Mouse (Mus musculus): ENCODE measurements at regions not wholly inside any gene's neighbourhood (a gene's known extent, or its start where the extent isn't known, plus 50 kb on each side); places are given as distances from the start of the nearest gene placed in this dataset.

DNA sequence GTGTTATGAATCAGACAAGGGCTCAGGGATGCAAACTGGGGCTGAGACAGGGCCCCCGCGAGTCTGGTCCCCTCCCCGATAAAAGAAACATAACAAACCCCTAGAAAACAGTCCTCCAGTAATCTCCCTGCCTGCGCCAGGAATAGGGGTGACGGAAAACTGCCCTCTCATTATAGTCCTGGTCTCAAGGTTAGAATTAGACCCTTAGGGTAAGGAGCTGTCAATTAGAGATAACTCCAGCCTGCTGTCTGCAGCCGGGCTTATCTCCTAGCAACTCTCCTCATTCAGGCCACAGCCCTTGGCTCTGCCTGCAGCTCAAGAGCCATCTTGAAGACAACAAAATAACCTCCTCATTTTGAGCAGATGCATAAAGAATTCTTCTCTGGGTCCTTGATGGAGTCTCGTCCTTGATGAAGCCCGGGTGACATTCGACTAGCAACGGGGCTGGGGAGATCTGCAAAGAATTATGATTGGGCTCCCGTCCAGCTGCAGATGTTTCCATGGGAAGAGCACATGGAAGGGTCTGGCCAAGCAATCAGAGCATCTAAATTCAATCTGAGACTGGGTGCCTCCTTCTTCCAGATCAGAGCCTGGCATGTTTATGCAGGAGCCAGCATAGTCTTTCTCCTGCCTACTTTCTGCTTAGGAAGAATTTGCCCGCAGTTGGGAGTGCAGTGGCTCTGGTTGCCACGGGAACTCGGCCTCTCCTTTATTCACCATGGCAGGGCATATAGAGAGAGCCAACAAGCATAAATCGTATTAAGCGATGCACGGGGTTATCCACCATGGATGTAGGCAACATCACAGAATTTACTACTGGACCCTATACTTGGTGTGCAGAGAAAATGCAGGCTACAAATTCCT, 281.2 kb downstream of the Sox11 start:
- no peak for DNase-seq (ENCODE audit: low read depth)

DNA sequence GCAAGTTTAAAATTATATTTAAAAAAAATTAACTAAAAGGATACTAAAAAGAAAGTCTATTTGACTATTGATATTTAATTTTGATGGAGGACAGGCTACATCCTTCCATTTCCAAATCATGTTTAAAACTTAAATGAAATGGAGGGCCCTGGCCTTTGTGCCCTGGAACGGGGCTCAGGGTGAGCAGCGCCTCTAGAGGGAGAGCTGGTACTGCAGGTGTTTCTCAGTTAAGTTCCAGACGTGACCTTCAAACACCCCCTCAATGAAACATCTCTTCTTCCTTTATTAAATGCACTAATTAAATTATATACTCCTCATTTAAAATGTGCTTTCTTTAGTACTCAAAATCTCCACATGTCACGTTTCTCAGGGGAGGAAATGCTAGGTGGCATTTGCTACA, 282.5 kb downstream of the Sox11 start:
- DNase-seq (ENCODE audit: low read depth), result no peak

DNA sequence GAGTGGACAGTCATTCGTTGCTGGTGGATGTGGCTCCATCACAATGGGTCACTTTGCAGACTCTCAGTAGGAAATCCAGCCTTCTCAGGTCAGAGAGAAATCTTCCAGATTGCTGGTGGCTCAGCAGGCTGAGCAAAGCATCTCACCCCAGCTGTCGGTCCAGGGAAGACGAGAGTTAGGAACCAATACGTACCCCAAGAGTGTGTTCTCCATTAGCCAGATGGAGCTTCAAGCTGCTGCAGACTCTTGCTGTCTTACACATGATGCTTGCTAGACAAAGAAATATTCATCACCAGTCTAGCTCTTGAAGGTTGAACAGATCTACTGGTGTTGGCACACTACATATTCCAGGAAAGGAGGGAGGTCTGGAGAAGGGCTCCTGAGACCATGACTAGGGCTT, 288.0 kb downstream of the Sox11 start:
- DNase-seq (ENCODE audit: low read depth), result no peak

DNA sequence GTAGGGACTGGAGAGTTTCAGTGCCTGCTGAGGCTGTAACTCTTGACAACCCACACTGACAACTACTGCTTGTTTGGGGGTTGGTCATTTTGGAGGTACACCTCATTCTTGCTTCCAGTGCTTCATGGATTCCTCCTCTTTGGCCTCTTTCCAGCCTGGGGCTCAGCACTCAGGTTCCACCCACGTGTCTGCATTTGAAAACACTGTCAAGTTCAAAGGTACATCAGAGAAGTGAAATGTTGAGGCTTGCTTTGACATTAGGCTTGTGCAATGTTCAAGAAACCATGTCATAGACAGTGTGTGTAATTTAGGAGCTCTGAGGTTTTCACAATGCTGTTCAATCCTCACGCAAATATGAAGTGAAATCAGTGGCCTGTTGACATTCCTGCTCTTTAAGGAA, 304.5 kb downstream of the Sox11 start:
- no peak for DNase-seq (ENCODE audit: low read depth)

DNA sequence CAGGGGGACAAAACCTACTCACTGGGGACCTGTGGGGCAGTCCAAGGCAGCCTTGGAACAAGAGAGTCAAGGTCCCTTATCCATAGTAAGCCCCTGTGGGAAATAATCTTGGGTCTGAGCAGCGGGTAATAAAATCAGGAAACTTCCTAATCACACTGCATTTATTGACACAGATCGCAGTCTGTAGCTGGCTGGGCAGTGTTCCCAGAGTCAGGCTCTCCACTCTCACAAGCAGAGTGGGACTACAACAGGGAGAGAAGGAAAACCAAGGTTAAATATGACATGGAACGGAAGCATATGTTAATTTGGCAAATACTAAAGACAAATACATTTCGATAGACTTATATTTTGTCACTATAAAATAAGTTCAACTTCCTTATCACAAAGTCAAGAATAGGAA, 322.6 kb downstream of the Sox11 start:
- no peak for DNase-seq (ENCODE audit: low read depth)

DNA sequence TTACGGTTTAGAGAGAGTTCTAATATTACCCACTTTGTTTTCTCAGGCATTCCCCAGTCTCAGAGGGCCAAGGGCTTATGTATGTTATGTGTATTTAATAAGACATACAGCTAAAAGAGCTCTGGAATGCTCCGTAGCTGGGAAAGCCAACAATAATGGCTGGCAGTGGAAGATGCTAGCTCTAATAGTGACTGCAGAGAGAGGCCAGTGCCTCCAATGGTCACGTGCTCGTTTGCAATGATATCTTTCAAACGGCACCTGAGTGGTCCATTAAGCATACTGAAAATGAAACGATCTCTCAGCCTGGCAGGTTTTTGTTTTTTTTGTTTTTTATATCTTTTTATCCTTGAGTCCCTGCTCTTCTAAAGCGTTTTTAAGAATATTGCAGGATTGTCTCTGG, 324.0 kb downstream of the Sox11 start:
- no peak for DNase-seq (ENCODE audit: low read depth)

DNA sequence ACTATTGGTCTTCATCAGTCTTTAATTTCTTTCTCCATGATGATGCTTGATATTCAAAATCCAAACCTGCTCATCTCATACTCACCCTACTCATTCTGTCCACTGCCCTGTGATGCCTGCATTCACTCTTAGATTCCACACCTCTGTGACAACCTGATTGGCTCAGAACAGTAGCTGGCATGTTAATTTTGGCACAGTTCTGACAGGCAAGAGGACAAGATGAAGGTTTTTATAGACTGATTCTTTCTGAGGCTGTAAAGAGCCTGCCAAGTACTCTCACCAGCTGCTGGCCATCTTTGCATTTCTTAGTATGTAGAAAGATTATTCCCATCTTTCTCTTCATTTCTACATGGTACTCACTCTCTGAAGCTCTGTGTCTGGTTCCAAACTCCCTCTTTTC, 343.1 kb downstream of the Sox11 start:
- no peak for DNase-seq (ENCODE audit: low read depth)

DNA sequence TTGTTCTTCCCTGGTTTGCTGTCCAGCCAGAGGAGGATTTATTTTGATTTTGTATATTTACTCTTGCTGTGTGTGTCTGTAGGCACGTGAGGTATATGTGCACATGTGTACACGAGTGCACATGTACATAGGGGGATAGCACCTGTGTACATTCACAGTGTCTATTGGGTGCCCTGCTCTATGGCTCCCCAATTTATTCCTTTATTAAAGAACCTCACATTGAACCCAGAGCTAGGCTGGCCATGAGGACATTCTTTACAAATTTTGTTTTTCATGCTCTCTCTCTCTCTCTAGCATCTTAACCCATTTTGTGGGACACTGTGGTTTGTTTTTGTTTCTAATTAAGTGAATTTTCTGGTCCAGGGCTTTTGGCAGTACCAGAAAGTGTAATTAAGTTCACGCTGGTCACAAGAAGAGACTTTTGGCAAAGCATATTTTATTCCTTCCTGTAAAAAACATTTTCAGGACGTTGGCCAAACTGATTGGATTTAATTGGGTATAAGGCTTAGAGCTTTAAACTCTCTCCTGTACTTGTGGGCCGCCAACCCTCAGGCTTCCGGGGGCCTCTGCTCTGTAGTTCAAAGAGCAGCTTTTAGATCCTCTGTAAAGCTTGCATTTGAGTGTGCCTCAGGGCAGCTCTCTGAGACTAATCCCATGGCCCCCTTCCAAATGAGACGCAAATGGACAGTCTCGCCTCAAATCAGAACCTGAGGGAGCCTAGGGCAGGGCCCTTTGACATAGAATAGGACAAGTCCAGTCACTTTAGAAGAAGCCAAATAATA, 365.9 kb downstream of the Sox11 start:
- DNase-seq (ENCODE audit: low read depth), result no peak

DNA sequence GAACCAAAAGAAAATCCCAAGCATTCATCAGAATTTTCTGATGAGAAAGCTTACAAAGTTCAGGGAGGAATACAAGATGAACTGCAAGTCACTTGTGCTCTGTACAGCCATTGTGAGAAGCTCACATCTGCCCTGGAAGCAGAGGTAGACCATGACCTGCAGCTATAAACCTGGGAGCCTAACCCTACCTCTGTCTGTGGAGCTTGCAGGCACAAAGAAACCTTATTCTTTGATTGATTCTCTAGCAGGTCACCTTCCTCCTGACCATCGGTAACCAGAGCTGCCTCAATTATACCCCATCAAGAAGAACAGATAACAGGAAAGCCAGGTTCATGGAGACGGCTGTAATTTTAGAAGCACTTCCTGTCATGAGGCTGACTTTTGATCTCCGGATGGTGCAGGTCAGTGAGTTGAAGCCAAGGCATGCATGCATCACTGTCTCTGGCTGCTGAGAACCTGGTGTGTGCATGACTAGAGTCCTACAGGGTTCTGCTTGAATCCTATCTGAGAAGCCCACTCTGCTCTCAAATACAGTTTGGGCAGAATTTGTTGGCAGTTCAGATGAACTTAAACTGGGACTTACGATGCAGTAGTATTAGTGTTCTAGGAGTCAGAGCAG, 369.8 kb downstream of the Sox11 start:
- DNase-seq (ENCODE audit: low read depth), result no peak

DNA sequence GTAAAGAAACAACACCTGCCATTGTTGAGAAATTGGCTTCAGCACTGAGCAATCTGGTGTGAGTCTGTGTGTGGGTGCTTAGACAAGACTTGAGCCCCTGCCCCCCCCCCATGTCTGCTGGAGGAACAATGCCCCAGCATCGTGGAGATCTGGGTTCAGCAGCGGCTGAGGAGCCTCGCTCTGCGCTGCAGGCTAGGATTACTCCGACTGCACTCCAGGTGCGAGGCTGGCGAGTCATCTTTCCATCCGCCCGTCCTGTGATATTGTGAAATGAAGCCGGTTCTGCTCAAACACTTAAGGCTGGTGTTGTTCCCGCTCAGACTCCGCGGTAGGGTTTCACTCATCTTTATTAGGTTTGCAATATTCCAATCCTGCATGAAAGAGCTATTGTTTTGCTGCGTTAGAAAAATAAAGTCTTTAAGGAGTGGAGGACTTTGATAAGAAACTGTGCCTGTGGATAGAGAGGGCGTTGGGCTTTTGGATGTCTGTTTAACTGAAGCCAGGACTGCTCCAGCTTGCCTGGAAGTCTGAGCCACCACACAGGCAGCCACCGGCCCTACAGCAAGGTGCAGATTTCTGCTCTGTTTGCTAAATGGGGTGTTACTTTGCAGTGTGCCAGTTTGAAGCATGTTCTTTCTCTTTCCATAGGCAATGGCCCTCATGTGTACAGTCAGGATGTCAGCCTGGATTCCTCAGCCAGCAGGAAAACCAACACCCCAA, 375.2 kb downstream of the Sox11 start:
- DNase-seq (ENCODE audit: low read depth), result no peak

DNA sequence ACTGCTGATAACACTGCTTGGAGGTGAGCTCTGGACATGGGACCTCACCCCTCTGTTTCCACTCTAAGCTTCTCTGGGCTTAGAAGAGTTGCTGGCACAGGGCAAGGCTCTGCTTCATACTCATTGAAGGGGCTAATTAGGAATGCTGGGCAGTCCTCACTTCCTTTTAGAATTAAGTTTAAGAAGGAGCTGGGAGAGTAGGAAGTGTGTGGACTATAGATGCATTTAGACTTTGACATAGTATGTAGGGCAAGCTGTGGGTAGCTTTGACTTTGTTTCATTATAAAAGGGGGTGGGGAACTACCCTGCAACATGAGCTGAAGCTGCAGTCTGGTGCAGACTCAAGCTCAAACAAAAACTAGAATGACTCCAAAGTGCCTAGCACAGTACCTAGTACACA, 378.5 kb downstream of the Sox11 start:
- DNase-seq (ENCODE audit: low read depth), result no peak

DNA sequence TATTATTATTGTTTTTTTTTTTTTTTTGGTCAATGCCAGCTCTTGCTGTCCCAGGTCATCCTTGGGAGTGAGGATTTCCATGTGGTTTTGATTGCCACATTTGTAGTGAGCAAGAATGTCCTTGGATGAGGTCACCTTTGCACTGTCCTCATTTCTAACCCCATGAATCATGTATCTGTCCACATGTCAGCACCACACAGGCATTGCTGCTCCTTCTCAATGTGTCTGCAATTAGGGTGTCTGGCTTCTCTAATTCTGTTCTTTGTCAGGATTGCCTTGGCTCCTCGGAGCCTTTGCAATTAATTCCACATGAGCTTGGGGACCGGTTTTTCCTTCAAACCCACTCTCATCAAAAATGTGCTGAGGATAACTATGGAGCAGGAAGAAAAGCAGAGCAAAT, 402.5 kb downstream of the Sox11 start:
- DNase-seq (ENCODE audit: low read depth), result no peak

DNA sequence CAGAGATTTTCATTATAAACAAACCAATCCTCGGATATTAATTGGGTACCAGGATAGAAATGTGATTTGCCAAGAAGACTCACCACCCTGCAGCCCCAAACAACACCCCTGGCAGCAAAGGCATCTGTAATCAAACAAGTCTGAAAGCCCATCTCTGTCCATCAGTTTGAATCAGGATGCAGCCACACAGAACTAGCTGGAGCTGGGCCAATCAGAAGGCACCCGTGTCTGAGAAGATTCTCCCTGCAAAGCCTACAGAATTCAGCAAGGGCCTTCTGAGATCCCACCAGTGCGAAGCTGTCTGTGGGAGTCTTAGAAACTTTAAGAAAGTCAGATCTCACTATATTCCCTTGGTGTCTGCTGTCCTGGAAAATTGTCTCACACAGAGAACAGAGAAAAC, 404.5 kb downstream of the Sox11 start:
- no peak for DNase-seq (ENCODE audit: low read depth)

DNA sequence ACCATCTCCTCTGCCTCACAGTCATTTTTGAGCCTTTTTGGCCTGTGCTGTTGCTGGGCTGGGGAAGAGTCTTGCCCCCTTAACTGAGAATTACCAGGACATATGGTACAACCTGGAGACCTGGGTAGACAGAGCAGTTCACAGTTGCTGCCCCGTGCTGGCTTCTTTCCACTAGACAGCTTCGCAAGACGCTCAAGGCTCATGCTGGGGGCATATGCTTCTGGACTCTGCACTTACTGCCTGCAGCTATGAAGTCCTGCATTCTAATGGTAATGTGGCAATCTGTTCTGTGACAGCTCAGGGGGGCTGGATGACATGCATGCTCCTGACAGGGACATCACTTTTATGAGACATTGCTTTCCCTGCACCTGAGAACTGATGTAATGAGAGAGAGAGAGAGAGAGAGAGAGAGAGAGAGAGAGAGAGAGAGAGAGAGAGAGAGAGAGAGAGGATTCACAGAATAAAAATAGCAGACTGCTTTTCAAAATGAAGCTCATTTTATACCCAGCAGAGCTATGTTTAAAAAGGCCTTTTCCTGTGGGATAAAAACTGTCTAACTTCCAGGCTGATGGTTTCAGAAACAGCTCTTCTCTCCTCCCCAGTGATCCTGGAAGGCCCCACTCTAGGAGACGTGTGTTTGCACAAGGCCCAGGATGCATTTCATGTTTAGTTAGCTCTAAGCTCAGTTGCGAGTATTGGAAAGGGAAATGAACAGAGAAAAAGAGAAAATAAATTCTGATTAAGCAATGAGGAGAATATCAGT, 405.5 kb downstream of the Sox11 start:
- DNase-seq (ENCODE audit: low read depth), result no peak

DNA sequence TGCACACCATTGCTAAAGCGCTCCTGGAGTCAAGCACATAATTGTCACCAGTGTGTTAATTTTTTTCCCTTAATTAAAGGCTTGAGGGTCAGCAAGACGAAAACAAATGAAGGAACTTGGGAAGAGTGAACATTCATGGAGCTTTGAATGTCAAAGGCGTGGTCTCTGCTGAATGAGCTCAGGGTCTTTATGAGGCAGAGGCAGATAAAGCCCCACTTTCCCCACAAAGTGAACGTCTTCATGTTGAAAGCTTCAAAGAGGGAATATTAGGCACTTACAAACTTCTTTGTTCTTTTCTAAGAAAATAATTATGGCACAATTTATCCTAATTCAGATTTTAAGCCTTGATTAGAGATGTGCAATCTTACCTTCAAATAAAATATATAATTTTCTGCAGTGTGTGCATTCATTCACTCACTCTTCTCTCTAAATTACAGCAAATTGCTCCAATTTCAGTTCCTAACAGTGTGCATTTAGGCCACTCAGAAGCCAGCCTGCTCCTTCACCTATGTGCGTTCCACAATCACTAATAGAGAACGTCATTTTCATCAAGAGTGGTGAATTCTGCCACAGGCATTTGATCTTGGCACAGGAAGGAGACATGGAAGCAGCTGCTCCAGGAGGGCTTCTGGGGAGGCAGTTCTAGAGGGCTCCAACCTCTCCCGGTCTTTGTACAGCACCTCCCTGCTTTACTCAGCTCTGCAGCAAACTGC, 412.1 kb downstream of the Sox11 start:
- no peak for DNase-seq (ENCODE audit: low read depth)

DNA sequence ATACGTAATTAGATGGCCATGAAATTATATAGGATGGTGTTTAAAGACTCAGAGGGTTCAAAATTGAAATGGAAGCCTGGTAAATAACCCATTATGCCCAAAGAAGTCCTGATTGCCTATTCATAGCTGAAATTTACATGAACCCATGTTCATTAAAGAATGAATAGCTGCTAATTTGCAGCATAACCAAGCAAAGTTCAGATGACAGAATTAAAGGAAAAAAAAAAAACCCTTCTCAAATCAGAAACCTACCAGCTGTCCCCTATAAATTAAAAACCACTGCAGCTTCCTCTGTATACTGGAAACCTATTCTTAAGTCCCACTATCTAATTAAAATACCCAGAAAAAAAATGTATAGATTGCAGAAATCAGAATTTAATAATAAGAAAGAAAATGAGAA, 436.2 kb downstream of the Sox11 start:
- DNase-seq (ENCODE audit: low read depth), result no peak

DNA sequence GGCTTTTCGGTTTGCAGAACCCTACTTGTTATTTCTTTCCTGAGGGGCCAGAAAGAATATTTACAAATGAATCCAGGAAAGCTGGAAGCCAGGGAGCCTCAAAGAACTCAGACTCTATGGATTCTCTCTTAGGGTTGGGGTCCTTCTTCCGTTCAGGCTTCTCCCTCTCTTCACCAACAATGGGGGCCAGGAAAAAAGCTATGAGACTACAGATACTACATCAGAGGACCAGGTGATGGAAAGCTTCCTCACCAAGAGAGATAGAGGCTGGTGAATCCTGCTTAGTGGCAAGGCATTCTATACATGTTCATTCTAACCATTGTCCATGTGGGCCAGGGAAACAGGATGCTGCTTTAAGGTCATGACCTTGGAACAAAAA, 434.9 kb downstream of the Cmpk2 start:
- DNase-seq (ENCODE audit: low read depth), result no peak

DNA sequence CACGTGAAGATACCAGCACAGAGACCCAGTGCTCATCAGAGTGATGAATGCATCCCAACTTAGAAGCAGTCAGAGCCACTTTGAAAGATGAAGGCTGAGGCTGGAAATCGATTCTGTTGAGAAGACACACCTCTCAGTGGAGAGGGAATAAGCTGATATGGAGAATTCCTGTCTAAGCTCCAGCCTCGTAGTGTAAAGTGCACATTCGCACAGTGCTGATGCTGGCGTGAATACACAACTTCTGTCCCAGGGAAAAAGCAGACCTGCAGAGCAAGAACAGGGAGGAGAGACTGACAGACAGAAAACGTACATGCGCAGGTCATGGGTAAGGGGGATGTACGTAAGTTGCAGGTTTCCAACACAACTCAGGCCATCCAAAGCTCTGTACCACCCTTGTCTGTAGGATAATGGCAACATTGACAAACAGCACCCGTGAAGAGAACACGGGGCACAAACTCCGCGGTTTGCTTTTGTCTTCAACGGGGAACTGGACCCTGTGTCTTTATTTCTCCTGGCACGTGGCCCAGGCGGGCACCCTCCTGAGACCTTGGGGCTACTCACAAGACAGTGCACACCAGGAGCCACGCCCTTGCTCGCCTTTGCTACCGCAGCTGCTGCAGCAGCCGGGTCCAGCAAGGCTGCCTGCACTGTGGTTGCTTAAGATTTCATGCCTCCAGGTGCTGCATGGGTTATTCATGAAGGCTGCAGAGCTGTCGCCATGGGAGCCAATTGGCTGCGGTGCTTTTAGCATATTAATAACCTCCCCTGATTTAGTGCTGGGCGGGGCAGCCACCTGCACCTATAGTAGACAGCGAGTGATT, 434.3 kb downstream of the Cmpk2 start:
- no peak for DNase-seq (ENCODE audit: low read depth)

DNA sequence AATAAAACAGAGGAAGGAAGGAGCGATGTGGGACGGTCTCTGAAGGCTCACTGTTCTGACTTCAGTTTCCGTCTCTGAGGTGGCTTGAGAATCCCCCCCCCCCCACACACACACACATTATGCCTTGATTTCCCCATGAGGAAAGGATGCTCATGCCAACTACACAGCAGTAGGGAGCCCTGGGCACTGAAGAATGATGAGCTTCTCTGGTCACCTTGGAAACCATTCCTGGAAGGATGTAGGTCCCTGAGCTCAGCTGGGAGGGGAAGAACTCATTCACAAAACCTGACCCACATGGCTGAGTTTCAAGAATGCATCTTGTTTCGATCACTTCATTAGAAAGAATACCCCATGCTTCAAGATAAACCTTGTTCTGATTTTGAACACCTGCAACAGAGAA, 422.2 kb downstream of the Cmpk2 start:
- DNase-seq (ENCODE audit: low read depth), result no peak

DNA sequence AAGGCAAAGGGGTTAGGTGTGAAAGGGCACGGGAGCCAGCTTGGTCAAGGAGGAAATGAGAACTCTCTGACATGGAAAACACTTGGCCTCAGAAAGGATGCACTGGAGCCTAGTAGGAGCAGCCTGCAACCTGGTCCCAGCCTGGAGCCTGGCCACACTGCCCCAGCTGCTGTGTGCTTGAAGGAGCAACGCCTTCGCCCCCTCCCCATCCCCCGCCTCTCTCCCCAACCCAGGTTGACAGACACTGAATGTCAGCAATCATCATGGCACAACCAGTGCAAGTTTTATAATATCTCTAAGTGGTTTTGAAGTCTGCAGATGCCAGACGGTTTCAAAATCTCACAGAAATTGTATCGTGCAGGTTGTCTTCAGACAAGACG, 417.6 kb downstream of the Cmpk2 start:
- no peak for DNase-seq (ENCODE audit: low read depth)

Data from induced T-regulatory cell, adult 2 months (primary cell).